Mouse (Mus musculus): Measurements from ENCODE around the gene Zfp428. TPM values are rescaled to one million over a fixed set of nuclear protein-coding genes. Genes with fewer than 3 reads are reported as not detected.

Zfp428 gene
- polyA plus RNA-seq, 1 experiment from 2014 or later: 28.2 TPM

DNA sequence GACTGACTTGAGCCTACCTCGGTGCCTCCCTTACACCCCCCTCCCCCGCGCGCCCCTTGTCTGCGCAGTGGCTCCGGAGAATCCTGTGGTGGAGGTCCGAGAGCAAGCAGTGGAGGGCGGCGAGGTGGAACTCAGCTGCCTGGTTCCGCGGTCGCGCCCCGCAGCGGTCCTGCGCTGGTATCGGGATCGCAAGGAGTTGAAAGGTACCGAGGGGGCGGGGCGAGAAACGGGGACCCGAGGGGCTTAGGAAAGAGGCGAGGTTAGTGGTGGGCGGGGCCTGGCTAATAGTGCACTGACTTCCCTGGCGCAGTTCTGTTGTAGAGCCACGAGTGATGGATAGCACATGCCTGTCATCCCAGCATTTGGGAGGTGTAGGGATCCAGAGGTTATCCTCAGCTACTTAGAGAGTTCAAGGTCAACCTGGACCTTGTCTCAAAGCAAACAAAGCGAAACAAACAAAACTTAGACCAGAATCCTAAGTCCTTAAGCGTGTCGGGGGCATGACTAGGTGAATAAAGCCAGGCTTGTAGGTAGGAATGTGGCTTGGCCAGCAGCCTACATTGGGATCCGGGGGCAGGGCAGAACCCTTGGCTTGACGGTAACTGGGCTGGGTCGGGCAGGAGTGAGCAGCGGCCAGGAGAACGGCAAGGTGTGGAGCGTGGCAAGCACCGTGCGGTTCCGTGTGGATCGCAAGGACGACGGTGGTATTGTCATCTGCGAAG, 6.8 kb upstream of the Zfp428 start:
- Histone ChIP-seq H3K27me3 (ENCODE audit: control insufficient read depth, insufficient read depth, low read length) (peaks cover 67% of the 10 kb centered on the region), H3K9me3 (ENCODE audit: control insufficient read depth, low read length) (peaks cover 5% of the 10 kb centered on the region), H3K9ac (ENCODE audit: low read length) (peak overlapping the region; percentile 27), H3K27ac (replicated peaks in 1 of 2; ENCODE audit: control insufficient read depth in 1 of 2, insufficient read depth in 1 of 2, low read depth in 2 of 2, low read length in 2 of 2) (no peak overlapping the region), H3K36me3 (ENCODE audit: control insufficient read depth, insufficient read depth, low read length) (no peaks in the 10 kb centered on the region), H3K4me1 (ENCODE audit: control insufficient read depth in 2 of 2, insufficient read depth in 2 of 2, low read length in 2 of 2) (peaks cover 9 to 19% of the 10 kb centered on the region in 2 experiments; a peak in 3 of 4 replicates), H3K4me2 (ENCODE audit: low read length) (peak overlapping the region; percentile 66), H3K4me3 (ENCODE audit: control insufficient read depth in 1 of 2, insufficient read depth in 1 of 2, low read depth in 1 of 2, low read length in 2 of 2) (peak overlapping the region; percentile 30 to 34; a peak in 3 of 4 replicates)
- no peak for ATAC-seq (ENCODE audit: insufficient number of reproducible peaks, insufficient read depth, low FRiP score, low read depth)
- 9% methylated on average over 43 of the region's 43 CpGs for whole genome bisulfite sequencing

DNA sequence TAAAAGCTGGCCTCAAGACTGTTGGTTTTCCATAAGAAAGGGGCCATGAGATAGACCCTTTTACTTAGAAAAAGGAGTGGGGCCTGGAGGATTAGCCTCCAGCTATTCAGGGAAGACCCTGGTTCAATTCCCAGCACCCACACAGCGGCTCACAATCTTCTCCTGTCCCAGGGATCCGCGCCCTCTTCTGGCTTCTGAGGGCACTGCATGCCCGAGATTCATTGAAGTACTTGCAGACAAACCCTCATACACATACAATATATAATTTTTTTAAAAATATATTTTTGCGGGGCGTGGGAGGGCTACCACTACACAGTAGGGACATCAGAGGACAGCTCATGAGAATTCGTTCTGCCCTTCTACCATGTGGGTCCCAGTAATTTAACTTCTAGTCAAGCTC, 5.9 kb upstream of the Zfp428 start:
- no peak for ATAC-seq (ENCODE audit: insufficient number of reproducible peaks, insufficient read depth, low FRiP score, low read depth)
- no peaks in the 10 kb centered on the region for H3K36me3 ChIP-seq (ENCODE audit: control insufficient read depth, insufficient read depth, low read length)
- H3K9me3 ChIP-seq (ENCODE audit: control insufficient read depth, low read length): peaks cover 5% of the 10 kb centered on the region
- H3K4me1 ChIP-seq (ENCODE audit: control insufficient read depth in 2 of 2, insufficient read depth in 2 of 2, low read length in 2 of 2): peaks cover 16 to 28% of the 10 kb centered on the region in 2 experiments
- WGBS: 19% methylated on average over 7 of the region's 7 CpGs
- H3K27ac ChIP-seq (replicated peaks in 1 of 2; ENCODE audit: control insufficient read depth in 1 of 2, insufficient read depth in 1 of 2, low read depth in 2 of 2, low read length in 2 of 2): no peak overlapping the region
- H3K27me3 ChIP-seq (ENCODE audit: control insufficient read depth, insufficient read depth, low read length): peaks cover 67% of the 10 kb centered on the region
- no peak overlapping the region for H3K4me2 ChIP-seq (ENCODE audit: low read length)
- H3K9ac ChIP-seq (ENCODE audit: low read length): no peak overlapping the region
- H3K4me3 ChIP-seq (ENCODE audit: control insufficient read depth in 1 of 2, insufficient read depth in 1 of 2, low read depth in 1 of 2, low read length in 2 of 2): 0 out of 4 replicates have a peak overlapping the region, but pooled peaks of 1 of the 2 experiments have one; percentile 34

DNA sequence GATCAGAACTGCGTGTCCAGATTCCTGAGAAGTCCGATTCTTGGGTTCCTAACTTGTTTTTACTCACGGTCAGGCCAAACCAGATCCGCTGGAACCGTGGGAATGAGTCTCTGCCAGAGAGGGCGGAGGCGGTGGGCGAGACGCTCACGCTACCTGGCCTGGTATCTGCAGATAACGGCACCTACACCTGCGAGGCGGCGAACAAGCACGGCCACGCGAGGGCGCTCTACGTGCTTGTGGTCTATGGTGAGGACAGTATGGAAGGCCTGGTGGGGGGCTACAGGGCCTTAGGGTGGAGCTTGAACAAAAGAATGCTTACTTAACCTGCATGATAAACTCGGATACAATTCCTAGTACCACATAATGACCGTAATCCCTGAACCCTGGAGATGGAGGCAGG, 5.3 kb upstream of the Zfp428 start:
- H3K4me1 ChIP-seq (ENCODE audit: control insufficient read depth in 2 of 2, insufficient read depth in 2 of 2, low read length in 2 of 2): peaks cover 17 to 31% of the 10 kb centered on the region in 2 experiments
- H3K9ac ChIP-seq (ENCODE audit: low read length): no peak overlapping the region
- H3K27ac ChIP-seq (replicated peaks in 1 of 2; ENCODE audit: control insufficient read depth in 1 of 2, insufficient read depth in 1 of 2, low read depth in 2 of 2, low read length in 2 of 2): no peak overlapping the region
- no peaks in the 10 kb centered on the region for H3K36me3 ChIP-seq (ENCODE audit: control insufficient read depth, insufficient read depth, low read length)
- peaks cover 5% of the 10 kb centered on the region for H3K9me3 ChIP-seq (ENCODE audit: control insufficient read depth, low read length)
- no peak overlapping the region for H3K4me2 ChIP-seq (ENCODE audit: low read length)
- peaks cover 67% of the 10 kb centered on the region for H3K27me3 ChIP-seq (ENCODE audit: control insufficient read depth, insufficient read depth, low read length)
- no peak for ATAC-seq (ENCODE audit: insufficient number of reproducible peaks, insufficient read depth, low FRiP score, low read depth)
- no peak overlapping the region for H3K4me3 ChIP-seq (ENCODE audit: control insufficient read depth in 1 of 2, insufficient read depth in 1 of 2, low read depth in 1 of 2, low read length in 2 of 2)
- 37% methylated on average over 21 of the region's 21 CpGs for WGBS

DNA sequence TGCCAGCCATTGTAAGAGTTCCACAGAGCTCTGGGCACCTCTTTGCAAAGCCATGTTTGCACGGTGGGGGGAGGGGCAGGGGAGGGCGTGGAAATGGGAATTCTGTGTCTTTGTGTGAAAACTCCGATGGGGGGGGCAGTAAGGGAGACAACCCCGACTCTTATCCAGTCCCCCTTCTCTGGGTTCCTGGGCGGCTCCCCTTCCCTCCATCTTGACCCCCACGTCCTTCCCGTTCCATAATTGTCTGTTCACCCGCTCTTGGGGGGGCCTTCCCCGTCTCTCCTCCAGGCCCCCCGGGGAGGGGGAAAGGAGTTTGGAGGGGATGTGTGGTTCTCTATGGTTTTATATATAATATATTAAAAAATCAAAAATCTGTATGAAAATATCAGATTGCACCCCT, 2.8 kb upstream of the Zfp428 start:
- peaks cover 52% of the 10 kb centered on the region for H3K27me3 ChIP-seq (ENCODE audit: control insufficient read depth, insufficient read depth, low read length)
- H3K36me3 ChIP-seq (ENCODE audit: control insufficient read depth, insufficient read depth, low read length): no peaks in the 10 kb centered on the region
- no peak overlapping the region for H3K4me3 ChIP-seq (ENCODE audit: control insufficient read depth in 1 of 2, insufficient read depth in 1 of 2, low read depth in 1 of 2, low read length in 2 of 2)
- ATAC-seq (ENCODE audit: insufficient number of reproducible peaks, insufficient read depth, low FRiP score, low read depth): no peak
- peak overlapping the region; percentile 36 for H3K4me2 ChIP-seq (ENCODE audit: low read length)
- H3K4me1 ChIP-seq (ENCODE audit: control insufficient read depth in 2 of 2, insufficient read depth in 2 of 2, low read length in 2 of 2): peaks cover 18 to 31% of the 10 kb centered on the region in 2 experiments
- 16% methylated on average over 9 of the region's 10 CpGs for WGBS
- peaks cover 5% of the 10 kb centered on the region for H3K9me3 ChIP-seq (ENCODE audit: control insufficient read depth, low read length)
- peak overlapping the region; percentile 46; the same call in 1 of the 2 replicates for H3K9ac ChIP-seq (ENCODE audit: low read length)
- H3K27ac ChIP-seq (replicated peaks in 1 of 2; ENCODE audit: control insufficient read depth in 1 of 2, insufficient read depth in 1 of 2, low read depth in 2 of 2, low read length in 2 of 2): no peak overlapping the region

DNA sequence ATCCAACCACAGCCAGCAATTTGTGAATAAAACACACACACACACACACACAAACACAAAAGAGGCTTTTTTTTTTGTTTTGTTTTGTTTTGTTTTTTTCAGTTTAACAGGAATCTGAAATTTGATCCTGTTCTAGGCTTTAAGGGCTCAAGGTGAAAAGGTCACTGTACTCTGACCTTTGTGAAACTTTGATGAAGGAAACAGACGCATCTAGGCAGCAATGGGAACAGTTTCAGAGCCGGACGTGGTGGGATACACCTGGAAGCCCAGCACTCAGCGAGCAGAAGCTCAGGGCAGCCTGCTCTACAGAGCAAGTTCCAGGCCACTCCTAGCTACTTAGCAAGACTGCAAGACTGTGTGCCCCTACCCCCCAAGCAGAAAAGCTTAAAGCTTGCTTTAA, 1.9 kb upstream of the Zfp428 start:
- no peak for ATAC-seq (ENCODE audit: insufficient number of reproducible peaks, insufficient read depth, low FRiP score, low read depth)
- H3K9me3 ChIP-seq (ENCODE audit: control insufficient read depth, low read length): peaks cover 5% of the 10 kb centered on the region
- no peak overlapping the region for H3K9ac ChIP-seq (ENCODE audit: low read length)
- no peak overlapping the region for H3K4me3 ChIP-seq (ENCODE audit: control insufficient read depth in 1 of 2, insufficient read depth in 1 of 2, low read depth in 1 of 2, low read length in 2 of 2)
- H3K27ac ChIP-seq (replicated peaks in 1 of 2; ENCODE audit: control insufficient read depth in 1 of 2, insufficient read depth in 1 of 2, low read depth in 2 of 2, low read length in 2 of 2): no peak overlapping the region
- no peak overlapping the region for H3K4me2 ChIP-seq (ENCODE audit: low read length)
- no peaks in the 10 kb centered on the region for H3K36me3 ChIP-seq (ENCODE audit: control insufficient read depth, insufficient read depth, low read length)
- peaks cover 17 to 31% of the 10 kb centered on the region in 2 experiments for H3K4me1 ChIP-seq (ENCODE audit: control insufficient read depth in 2 of 2, insufficient read depth in 2 of 2, low read length in 2 of 2)
- 21% methylated on average over 4 of the region's 4 CpGs for WGBS
- H3K27me3 ChIP-seq (ENCODE audit: control insufficient read depth, insufficient read depth, low read length): peaks cover 43% of the 10 kb centered on the region

DNA sequence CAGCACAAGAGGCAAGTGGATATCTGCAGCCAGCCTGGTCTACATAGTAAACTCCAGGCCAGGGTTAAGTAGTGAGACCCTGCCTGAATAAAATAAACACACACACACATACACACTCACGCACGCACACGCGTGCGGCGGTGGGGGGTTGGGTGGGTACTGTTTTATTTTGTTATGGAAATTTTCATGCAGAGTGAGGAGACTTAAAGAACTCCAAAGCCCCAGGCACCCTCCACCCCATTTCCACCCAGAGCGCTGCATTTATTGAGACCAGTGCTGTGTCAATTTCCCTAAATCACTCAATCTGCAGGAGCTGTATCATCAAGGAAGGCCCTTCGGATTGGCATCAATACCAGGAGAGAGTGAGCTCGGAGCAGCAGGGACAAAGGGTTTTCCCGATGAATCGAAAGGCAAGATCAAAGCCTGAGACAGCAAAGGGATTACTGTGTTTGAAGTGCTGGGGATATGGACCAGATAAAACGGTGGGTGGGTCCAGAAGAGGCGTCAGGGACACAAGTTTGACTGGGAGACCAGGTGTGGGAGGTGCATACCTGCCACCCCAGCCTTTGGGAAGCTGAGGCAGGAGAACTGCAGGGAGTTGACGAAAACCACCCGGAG, 1.2 kb upstream of the Zfp428 start:
- Histone ChIP-seq H3K4me1 (ENCODE audit: control insufficient read depth in 2 of 2, insufficient read depth in 2 of 2, low read length in 2 of 2) (peaks cover 12 to 25% of the 10 kb centered on the region in 2 experiments), H3K27me3 (ENCODE audit: control insufficient read depth, insufficient read depth, low read length) (peaks cover 36% of the 10 kb centered on the region), H3K4me2 (ENCODE audit: low read length) (peak overlapping the region; percentile 80), H3K36me3 (ENCODE audit: control insufficient read depth, insufficient read depth, low read length) (no peaks in the 10 kb centered on the region; the same call in 1 of the 2 replicates), H3K27ac (replicated peaks in 1 of 2; ENCODE audit: control insufficient read depth in 1 of 2, insufficient read depth in 1 of 2, low read depth in 2 of 2, low read length in 2 of 2) (peak overlapping the region; percentile 50 to 99), H3K9me3 (ENCODE audit: control insufficient read depth, low read length) (peaks cover 5% of the 10 kb centered on the region), H3K4me3 (ENCODE audit: control insufficient read depth in 1 of 2, insufficient read depth in 1 of 2, low read depth in 1 of 2, low read length in 2 of 2) (peak overlapping the region in 1 of 2 experiments; percentile 70; a peak in 1 of 4 replicates), H3K9ac (ENCODE audit: low read length) (peak overlapping the region; percentile 42; the same call in 1 of the 2 replicates)
- ATAC-seq (ENCODE audit: insufficient number of reproducible peaks, insufficient read depth, low FRiP score, low read depth): no peak
- 27% methylated on average over 15 of the region's 15 CpGs for WGBS

DNA sequence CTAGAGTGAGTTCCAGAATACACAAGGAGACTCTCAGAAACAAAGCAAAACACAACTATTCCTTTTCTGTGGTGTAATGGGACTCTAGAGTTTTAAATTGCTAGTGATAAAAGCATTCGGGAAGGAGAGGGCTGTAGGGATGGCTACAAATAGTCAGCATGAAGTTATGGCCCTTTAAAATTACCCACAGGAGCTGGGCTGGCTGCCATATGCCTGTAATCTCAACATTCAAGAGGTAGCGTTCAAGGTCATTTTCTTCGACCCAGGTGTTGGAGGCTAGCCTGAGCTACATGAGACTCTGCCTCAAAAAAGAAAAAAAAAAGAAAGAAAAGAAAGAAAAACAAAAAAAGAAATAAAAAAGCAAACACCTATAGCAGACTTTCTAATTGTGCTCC, 744 bp upstream of the Zfp428 start:
- Histone ChIP-seq H3K27me3 (ENCODE audit: control insufficient read depth, insufficient read depth, low read length) (peaks cover 31% of the 10 kb centered on the region), H3K27ac (replicated peaks in 1 of 2; ENCODE audit: control insufficient read depth in 1 of 2, insufficient read depth in 1 of 2, low read depth in 2 of 2, low read length in 2 of 2) (peak overlapping the region; percentile 89 to 99), H3K9ac (ENCODE audit: low read length) (peak overlapping the region; percentile 96), H3K4me1 (ENCODE audit: control insufficient read depth in 2 of 2, insufficient read depth in 2 of 2, low read length in 2 of 2) (peaks cover 11 to 24% of the 10 kb centered on the region in 2 experiments), H3K9me3 (ENCODE audit: control insufficient read depth, low read length) (no peaks in the 10 kb centered on the region; the same call in 1 of the 2 replicates), H3K4me3 (ENCODE audit: control insufficient read depth in 1 of 2, insufficient read depth in 1 of 2, low read depth in 1 of 2, low read length in 2 of 2) (peak overlapping the region; percentile 64 to 70; a peak in 3 of 4 replicates), H3K4me2 (ENCODE audit: low read length) (peak overlapping the region; percentile 80), H3K36me3 (ENCODE audit: control insufficient read depth, insufficient read depth, low read length) (peaks cover 4% of the 10 kb centered on the region; the same call in 1 of the 2 replicates)
- no peak for ATAC-seq (ENCODE audit: insufficient number of reproducible peaks, insufficient read depth, low FRiP score, low read depth)
- 8% methylated on average over 3 of the region's 3 CpGs for WGBS

All from heart, embryonic 14.5 days (tissue).